Comparison of ENCODE assay signal across 17 mouse cellular contexts in genomic region chr1:95753517-95753916, GRCm38 (mm10).
"Had no signal": no experiment of that assay in that cellular context is flagged by ENCODE, and none has a peak within 500 bp of the region (broad histone marks: within the 10 kb centered on the region; RNA-seq: fewer than 3 reads in every experiment).

No protein-coding gene starts in this region.

- H3K4me3 ChIP-seq: liver, embryonic 15.5 days; lung, embryonic 15.5 days; midbrain, embryonic 13.5 days; midbrain, embryonic 15.5 days; neural tube, embryonic 12.5 days; stomach, embryonic 15.5 days had no signal

- H3K9me3 ChIP-seq: liver, embryonic 15.5 days; lung, embryonic 15.5 days; midbrain, embryonic 13.5 days; midbrain, embryonic 15.5 days; neural tube, embryonic 12.5 days; stomach, embryonic 15.5 days had no signal

- H3K4me1 ChIP-seq: liver, embryonic 15.5 days; lung, embryonic 15.5 days; midbrain, embryonic 13.5 days; midbrain, embryonic 15.5 days; neural tube, embryonic 12.5 days; stomach, embryonic 15.5 days had no signal

- DNase-seq: liver, postnatal 0 days; lung, adult 2 months; lung, postnatal 14 days; lung, postnatal 36 days; right cerebral cortex, postnatal 14 days; thymus, adult 2 months; thymus, postnatal 25 days; thymus, postnatal 4 days had no signal

- H3K27ac ChIP-seq: liver, embryonic 15.5 days; lung, embryonic 15.5 days; macrophage; midbrain, embryonic 13.5 days; midbrain, embryonic 15.5 days; neural tube, embryonic 12.5 days; stomach, embryonic 15.5 days; stomach, postnatal 0 days had no signal

- H3K36me3 ChIP-seq: liver, embryonic 15.5 days; lung, embryonic 15.5 days; midbrain, embryonic 13.5 days; midbrain, embryonic 15.5 days; neural tube, embryonic 12.5 days; stomach, embryonic 15.5 days had no signal

- H3K27me3 ChIP-seq: liver, embryonic 15.5 days; lung, embryonic 15.5 days; midbrain, embryonic 13.5 days; midbrain, embryonic 15.5 days; neural tube, embryonic 12.5 days; stomach, embryonic 15.5 days had no signal

- H3K9ac ChIP-seq: liver, embryonic 15.5 days; liver, postnatal 0 days; lung, embryonic 15.5 days; midbrain, embryonic 13.5 days; midbrain, embryonic 15.5 days; neural tube, embryonic 12.5 days; stomach, embryonic 15.5 days had no signal

- ATAC-seq: liver, postnatal 0 days; lung, postnatal 0 days; midbrain, embryonic 13.5 days; midbrain, embryonic 15.5 days had no signal
